Mouse (Mus musculus) lung, postnatal 0 days (tissue): ENCODE measurements around the gene Scgb2b2. TPM values are rescaled to one million over a fixed set of nuclear protein-coding genes. Genes with fewer than 3 reads are reported as not detected.

ENCODE experiments used
- ATAC-seq: fragments of 200-750 bp; cut with Nextera tagmentation; 2 replicates; pipeline ENCODE4 v1.8.0; 2017; ENCODE audit warnings: moderate library complexity
- DNase-seq: peaks from one replicate; pipeline ENCODE4 v3.0.0-alpha.2; 2016; ENCODE audit warnings: low spot score
- H3K27ac ChIP-seq: fragments of 300-500 bp; sonication (generic); 2 replicates; pipeline ENCODE4 v1.5.1; 2014; ENCODE audit warnings: antibody characterized with exemption, mild to moderate bottlenecking, low read length, mixed read lengths
- H3K27me3 ChIP-seq: fragments of 300-500 bp; sonication (generic); replicated peaks from 2 replicates; pipeline ENCODE4 v1.6.1; 2014; ENCODE audit warnings: low read length, mixed read lengths; ENCODE audit not compliant: insufficient read depth
- H3K36me3 ChIP-seq: fragments of 300-500 bp; sonication (generic); 2 replicates; pipeline ENCODE4 v1.6.1; 2014; ENCODE audit warnings: low read length, mixed read lengths; ENCODE audit not compliant: insufficient read depth
- H3K4me1 ChIP-seq: fragments of 300-500 bp; sonication (generic); 2 replicates; pipeline ENCODE4 v1.6.1; 2014; ENCODE audit warnings: antibody characterized with exemption, low read depth, low read length, mixed read lengths; ENCODE audit not compliant: insufficient read depth
- H3K4me2 ChIP-seq: fragments of 300-500 bp; sonication (generic); replicated peaks from 2 replicates; pipeline ENCODE4 v1.6.1; 2014; ENCODE audit warnings: low read depth, mild to moderate bottlenecking, low read length, moderate library complexity, mixed read lengths
- H3K4me3 ChIP-seq: fragments of 300-500 bp; sonication (generic); 2 replicates; pipeline ENCODE4 v1.5.1; 2014; ENCODE audit warnings: low read depth, low read length
- H3K9ac ChIP-seq: fragments of 300-500 bp; sonication (generic); replicated peaks from 2 replicates; pipeline ENCODE4 v1.6.1; 2014; ENCODE audit warnings: low read depth, mild to moderate bottlenecking
- H3K9me3 ChIP-seq: fragments of 300-500 bp; sonication (generic); 2 replicates; pipeline ENCODE4 v1.6.1; 2016; ENCODE audit warnings: low read length, mixed read lengths
- CTCF ChIP-seq: IDR thresholded peaks from 2 replicates; pipeline ENCODE4 v1.5.1; 2016; ENCODE audit warnings: antibody characterized with exemption, mild to moderate bottlenecking
- EP300 ChIP-seq: IDR thresholded peaks from 2 replicates; pipeline ENCODE4 v1.6.1; 2016; ENCODE audit warnings: antibody characterized with exemption, mild to moderate bottlenecking, control low read depth
- WGBS: fragments of 180-500 bp; shearing (Covaris S2); extraction: QIAGEN DNeasy Blood & Tissue Kit; methylation state at CpG from one replicate; pipeline ENCODE4 v1.1.7; 2014; 5-methylcytosine and 5-hydroxymethylcytosine counted together
- polyA plus RNA-seq: library from polyadenylated mRNA; unstranded; fragments of >200 nt; fragmentation: Nextera tagmentation; extraction: Ambion mirVana; gene quantifications from 2 replicates; pipeline ENCODE4 v1.2.1, GENCODE M21; 2015

Gene Scgb2b2
- polyA plus RNA-seq = not detected in 2 replicates

GRCm38 (mm10) chr7:31290208-31290607, at the start of gene Scgb2b2:
Gene Scgb2b2, plus strand, starts transcription at chr7:31290508.
- H3K27me3 ChIP-seq = no peaks in the 10 kb centered on the region
- no peak within 1 kb of the TSS for H3K27ac ChIP-seq
- no peaks in the 10 kb centered on the region for H3K36me3 ChIP-seq
- ATAC-seq = no peak
- no peak within 1 kb of the TSS for H3K4me2 ChIP-seq
- no peaks in the 10 kb centered on the region for H3K9me3 ChIP-seq
- TF ChIP-seq CTCF (no peak), EP300 (no peak)
- DNase-seq = no peak
- no peaks in the 10 kb centered on the region for H3K4me1 ChIP-seq
- 77% methylated on average over 5 of the region's 5 CpGs for WGBS
- H3K9ac ChIP-seq = no peak within 1 kb of the TSS
- no peak within 1 kb of the TSS for H3K4me3 ChIP-seq

GRCm38 (mm10) chr7:31291721-31292120, 1.4 kb downstream of the Scgb2b2 start, which contains the start of gene Scgb1b2:
Gene Scgb1b2, minus strand, starts transcription at chr7:31291821.
- H3K9me3 ChIP-seq = no peaks in the 10 kb centered on the region
- H3K4me2 ChIP-seq = no peak within 1 kb of the TSS
- no peaks in the 10 kb centered on the region for H3K4me1 ChIP-seq
- TF ChIP-seq CTCF (no peak), EP300 (no peak)
- DNase-seq (no peak), ATAC-seq (no peak)
- H3K9ac ChIP-seq = no peak within 1 kb of the TSS
- WGBS = 66% methylated on average over 3 of the region's 3 CpGs
- no peaks in the 10 kb centered on the region for H3K27me3 ChIP-seq
- no peaks in the 10 kb centered on the region for H3K36me3 ChIP-seq
- H3K4me3 ChIP-seq = no peak within 1 kb of the TSS
- no peak within 1 kb of the TSS for H3K27ac ChIP-seq

Other genes starting within 250 kb of the Scgb2b2 start
- gene Fxyd5, start 248.0 kb upstream of the Scgb2b2 start, polyA plus RNA-seq = 168 and 206 TPM in 2 replicates
- 1.2 and 1.8 TPM in 2 replicates for gene Fxyd7, start 239.0 kb upstream of the Scgb2b2 start, polyA plus RNA-seq
- gene Fxyd1, start 233.3 kb upstream of the Scgb2b2 start, polyA plus RNA-seq = 175 and 211 TPM in 2 replicates
- 0.20 and 0.27 TPM in 2 replicates for gene Lgi4, start 231.2 kb upstream of the Scgb2b2 start, polyA plus RNA-seq
- gene Fxyd3, start 213.8 kb upstream of the Scgb2b2 start, polyA plus RNA-seq = 76.1 and 78.1 TPM in 2 replicates
- gene Hpn, start 175.2 kb upstream of the Scgb2b2 start, polyA plus RNA-seq = 19.5 and 20.5 TPM in 2 replicates
- 4.5 and 4.9 TPM in 2 replicates for gene Scn1b, start 163.5 kb upstream of the Scgb2b2 start, polyA plus RNA-seq
- 31.7 and 33.8 TPM in 2 replicates for gene Gramd1a, start 134.6 kb upstream of the Scgb2b2 start, polyA plus RNA-seq
- not detected in 2 replicates for gene Scgb1b2, start 1.3 kb downstream of the Scgb2b2 start, polyA plus RNA-seq
- not detected in 2 replicates for gene Scgb2b3, start 71.6 kb downstream of the Scgb2b2 start, polyA plus RNA-seq
- not detected in 2 replicates for gene Scgb1b3, start 85.1 kb downstream of the Scgb2b2 start, polyA plus RNA-seq